Mouse (Mus musculus) adrenal gland, adult 8-10 months (tissue): Measurements from ENCODE around the gene 2310022A10Rik. TPM values are rescaled to one million over a fixed set of nuclear protein-coding genes. Genes with fewer than 3 reads are reported as not detected.

Experiments used
- DNase-seq: peaks from one replicate; pipeline ENCODE4 v3.0.0; 2022
- total RNA-seq, 4 experiments: library from RNA; stranded (reverse); gene quantifications; 2 replicates each; pipeline ENCODE4 v1.2.4; 2022

The 2310022A10Rik gene
- 10 to 100 TPM; 21.6 to 23.8 (median 22.0) TPM for total RNA-seq

DNA sequence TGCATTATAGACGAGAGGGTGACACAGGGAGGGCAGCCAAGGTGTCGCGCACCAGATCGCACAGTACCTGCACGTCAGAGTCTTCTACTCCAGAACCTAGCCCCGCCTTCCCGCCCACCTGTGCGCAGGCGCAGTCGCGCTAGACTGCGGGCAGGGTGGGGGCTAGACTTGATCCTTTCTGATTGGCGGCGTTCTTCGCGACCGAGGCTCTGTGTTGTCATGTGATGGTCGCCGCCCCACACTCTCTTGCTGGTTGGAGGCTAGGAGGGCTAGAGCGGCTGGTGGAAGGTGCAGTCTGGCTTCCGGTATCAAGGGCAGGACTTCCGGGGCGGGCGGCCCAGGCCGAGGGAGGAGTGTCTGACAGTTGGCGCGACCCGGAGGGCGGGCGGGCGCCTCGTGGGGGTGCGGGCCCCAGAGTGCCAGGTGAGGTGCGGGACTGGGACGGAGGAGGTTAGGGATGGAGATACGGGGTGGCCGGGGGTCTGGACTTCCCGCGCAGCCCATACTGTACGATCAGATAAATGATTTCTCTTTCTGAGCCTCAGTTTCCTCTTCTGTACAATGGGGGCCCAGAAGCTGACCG is at the start of gene 2310022A10Rik, which contains the start of gene Pld3:
2310022A10Rik (plus strand) TSS at position 303 of the 583 bp plus-strand sequence.
Pld3 (minus strand) TSS at position 288 of the 583 bp plus-strand sequence.
- DNase-seq = peak; percentile 97

DNA sequence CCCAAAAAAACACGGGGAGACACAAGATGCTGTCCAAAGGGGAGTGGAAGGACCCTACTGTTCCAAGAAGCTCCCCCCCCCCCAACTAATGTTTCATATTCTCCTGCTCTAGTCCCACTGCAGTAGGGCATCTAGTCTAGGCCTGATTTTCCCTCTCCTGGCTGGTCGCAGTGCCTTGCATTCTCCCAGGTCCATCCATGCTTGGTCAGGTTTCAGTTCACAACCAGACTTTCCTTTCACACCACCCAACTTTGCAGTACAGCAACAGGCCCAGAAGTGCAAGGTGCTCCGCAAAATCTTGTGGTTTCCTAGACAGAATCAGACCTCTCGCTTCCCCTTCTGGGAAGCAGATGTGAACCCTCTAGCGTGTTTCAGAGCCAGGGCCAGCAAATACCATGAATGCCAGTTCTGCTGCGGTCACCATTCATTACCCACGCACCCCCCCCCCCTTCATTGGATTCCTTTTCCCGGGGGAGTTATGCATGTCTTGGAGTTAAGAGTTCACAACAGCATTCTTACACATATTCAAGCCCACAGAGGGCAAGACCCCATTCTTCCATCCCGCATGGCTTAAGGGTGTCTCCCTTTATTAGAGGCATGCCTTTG is 46.2 kb upstream of the 2310022A10Rik start:
- no peak for DNase-seq

DNA sequence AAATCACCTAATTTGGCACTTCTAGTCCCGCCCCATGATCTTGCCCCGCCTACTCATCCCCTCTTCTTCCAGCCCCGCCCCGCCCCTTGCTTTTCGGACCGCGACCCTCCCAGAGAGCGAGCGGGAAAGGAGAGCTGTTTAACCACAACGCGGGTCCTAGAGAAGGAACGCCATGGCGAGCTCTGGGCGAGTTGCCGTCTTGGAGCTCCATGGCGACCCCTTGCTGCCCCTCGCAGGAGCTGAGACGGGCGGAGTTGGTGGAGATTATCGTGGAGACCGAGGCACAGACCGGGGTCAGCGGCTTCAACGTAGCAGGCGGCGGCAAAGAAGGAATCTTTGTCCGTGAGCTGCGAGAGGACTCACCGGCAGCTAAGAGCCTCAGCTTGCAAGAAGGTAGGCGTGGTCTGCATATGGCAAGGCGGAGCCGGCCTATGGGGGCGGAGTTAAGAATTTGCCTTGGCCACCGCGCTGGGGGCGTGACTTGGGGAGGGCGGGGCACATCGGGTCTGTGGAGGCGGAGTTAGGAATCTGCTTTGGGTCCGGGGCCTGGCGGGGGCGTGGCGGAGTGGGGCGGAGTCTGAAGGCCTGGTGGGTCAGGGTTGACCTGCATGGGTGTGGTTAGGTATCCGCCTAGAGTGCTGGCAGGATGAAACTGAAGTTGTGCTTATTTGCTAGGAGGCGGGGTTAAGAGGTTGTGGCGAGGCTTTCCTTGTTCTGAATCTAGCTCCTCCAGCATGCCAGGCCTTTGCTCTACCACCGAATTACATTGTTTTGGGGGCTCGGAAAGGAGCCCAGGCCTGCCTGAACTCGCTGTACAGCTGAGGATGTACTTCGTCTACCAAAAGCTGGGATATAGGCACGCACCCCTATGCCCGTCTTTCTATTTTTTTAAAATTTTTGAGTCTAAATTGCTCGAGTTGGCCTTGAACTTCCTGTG is 45.1 kb upstream of the 2310022A10Rik start:
- peak; percentile 98 for DNase-seq

DNA sequence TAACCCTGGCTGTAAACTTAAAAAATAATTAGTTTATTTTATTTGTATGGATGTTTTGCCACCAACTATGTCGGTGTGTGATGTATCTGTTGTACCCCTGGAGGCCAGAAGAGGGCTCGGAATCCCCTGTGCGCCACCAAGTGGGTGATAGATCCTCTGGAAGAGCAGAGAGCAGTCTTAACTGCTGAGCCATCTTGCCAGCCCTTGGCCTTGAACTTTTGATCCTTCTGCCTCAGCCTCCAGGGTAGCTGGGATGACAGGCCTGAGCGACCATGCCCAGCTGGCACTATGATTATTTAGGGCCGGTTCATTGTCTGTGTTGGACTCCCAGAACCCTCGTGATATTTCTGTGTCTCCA is 44.4 kb upstream of the 2310022A10Rik start:
- peak; percentile 73 for DNase-seq

DNA sequence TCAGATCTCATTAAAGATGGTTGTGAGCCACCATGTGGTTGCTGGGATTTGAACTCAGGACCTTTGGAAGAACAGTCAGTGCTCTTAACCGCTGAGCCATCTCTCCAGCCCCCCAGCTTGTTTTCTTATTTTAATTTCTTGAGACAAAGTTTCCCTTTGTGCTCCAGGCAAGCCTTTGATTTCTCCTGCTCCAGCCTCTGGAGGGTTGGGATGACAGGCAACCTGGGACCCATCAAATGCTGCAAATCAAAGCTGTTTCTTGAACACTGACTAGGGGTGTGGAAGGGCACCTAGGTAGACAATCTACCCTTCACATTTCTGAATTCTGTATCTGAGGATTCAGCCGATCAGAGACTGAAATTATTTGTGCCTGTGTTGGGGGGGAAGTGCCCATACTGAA is 42.2 kb upstream of the 2310022A10Rik start:
- no peak for DNase-seq

DNA sequence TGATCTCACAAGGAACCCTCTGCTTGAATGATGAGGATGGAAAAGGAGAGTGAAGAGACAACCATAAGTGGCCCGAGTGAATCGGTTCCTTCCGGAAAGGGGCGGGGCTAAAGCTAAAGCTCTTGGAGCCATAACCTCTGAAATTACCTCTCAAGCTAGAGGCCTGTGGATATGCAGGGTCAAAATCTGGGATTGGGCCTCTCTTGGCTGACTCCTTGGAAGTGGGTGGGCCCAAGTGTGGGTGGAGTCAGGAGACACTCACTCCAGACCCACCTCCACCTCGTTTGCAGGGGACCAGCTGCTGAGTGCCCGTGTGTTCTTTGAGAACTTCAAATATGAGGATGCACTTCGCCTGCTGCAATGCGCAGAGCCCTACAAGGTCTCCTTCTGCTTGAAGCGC is 38.1 kb upstream of the 2310022A10Rik start:
- DNase-seq = no peak

DNA sequence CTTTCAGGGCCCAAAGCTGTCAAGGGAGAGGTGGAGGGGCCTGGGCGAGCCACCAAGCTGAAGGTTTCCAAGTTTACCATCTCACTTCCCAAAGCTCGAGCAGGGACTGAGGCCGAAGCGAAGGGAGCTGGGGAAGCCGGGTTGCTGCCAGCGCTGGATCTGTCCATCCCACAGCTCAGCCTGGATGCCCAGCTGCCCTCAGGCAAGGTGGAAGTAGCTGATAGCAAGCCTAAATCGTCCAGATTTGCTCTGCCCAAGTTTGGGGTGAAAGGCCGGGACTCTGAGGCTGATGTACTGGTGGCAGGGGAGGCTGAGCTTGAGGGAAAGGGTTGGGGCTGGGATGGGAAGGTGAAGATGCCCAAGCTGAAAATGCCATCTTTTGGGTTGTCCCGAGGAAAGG is 34.7 kb upstream of the 2310022A10Rik start:
- no peak for DNase-seq

DNA sequence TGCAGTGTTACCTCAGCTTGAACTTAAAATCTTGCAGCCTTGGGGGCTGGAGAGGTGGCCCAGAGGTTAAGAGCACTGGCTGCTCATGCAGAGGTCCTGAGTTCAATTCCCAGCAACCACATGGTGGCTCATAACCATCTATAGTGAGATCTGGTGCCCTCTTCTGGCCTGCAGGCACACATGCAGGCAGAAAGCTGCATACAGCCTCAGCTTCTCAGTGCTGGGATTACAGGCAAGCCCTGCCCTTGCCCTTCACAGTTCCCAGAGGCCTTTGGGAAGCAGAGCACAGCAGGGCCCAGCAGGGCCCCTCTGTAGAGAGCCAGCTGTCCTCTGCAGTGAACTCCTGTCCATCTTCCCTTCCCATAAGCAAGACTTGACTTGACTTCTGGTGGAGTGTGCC is 32.9 kb upstream of the 2310022A10Rik start:
- no peak for DNase-seq

DNA sequence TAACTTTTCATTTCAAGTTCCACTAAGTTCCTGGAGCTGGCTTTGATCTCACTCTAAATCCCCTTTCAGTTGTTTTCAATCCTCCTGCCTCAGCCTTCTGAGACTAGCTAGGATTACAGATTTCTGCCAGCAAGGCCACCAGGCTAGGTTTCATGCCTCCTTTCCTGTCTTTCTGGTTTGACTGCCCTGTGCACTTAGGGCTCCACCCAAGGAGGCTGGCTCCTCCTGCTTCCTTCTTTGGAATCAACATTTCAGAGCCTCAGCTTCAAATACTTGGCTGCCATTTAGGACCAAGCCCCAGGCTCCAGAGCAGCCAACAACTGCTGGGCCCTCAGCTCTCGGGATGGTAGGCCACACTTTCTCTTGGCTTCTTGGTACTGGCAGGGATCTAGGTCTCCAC is 32.4 kb upstream of the 2310022A10Rik start:
- DNase-seq = no peak

DNA sequence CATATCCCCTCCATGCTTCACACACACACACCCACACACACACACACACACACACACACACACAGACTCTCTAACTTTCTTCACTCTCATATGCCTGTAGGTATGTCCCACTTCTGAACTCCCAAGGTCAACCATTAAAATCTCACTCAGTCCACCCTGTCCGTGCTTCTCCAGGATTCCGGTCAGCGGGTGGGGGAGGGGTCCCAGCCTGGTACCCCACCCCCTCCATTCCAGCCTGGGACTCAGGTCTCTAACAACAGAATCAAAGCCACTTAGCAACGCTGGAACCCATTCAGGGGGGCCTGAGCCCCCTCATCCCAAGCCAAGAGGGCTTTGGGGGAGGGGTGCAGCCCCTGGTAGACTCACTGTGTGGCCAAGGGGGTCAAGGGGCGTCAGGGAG is 30.1 kb upstream of the 2310022A10Rik start, which contains the start of gene Hipk4:
Hipk4 (plus strand) TSS at position 301 of the 400 bp plus-strand sequence.
- DNase-seq = no peak

DNA sequence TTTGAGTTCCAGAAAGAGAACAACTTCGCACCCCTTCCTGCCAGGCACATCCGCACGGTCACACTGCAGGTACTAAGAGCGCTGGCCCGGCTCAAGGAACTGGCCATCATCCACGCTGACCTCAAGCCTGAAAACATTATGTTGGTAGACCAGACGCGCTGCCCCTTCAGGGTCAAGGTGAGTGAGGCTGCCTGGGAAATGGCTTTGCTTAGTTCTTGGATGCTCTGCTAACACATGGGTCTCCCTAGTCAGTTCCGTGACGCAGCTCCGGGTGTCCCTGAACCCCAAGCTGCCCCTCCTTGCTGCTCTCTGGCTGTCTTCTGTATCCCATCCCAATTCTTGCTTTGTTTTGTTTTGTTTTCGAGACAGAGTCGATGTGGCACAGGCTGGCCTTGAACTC is 29.2 kb upstream of the 2310022A10Rik start:
- no peak for DNase-seq

DNA sequence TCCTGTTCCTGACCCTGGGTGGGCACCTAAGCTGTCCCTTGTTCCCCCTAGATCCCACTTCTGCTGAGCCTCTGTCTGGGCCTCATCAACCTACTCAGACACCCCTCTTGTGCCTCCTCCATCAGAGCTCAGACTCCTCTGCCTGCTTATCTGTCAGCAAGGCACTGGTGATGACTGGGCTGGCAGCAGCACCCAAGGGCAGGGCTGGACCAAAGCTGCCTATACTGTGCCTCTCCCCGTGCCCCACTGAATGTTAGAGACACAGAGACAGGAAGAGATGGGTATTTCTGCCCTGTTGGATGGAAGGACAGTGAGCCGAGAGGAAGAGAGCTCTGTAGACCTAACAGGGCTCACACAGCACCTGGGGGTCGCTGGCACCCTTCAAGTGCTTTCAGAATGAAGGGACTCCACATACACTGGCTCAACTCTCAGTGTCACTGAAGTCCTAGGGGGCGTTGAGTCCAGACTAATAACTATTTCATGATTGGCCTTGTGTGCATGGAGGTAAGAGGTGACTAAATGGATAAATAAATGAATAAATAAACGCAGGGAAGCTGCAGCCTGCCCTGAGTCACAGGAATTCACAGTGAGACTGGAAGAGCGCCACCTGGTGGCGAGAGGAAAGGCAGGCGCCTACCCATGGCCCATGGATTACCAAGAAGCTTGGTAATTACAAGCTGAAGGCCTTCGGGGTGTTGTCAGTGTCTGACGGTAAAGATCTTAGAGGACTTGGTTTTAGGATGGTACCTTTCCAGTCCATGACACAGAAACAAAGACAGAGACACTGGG is 26.8 kb upstream of the 2310022A10Rik start:
- peak; percentile 58 for DNase-seq

DNA sequence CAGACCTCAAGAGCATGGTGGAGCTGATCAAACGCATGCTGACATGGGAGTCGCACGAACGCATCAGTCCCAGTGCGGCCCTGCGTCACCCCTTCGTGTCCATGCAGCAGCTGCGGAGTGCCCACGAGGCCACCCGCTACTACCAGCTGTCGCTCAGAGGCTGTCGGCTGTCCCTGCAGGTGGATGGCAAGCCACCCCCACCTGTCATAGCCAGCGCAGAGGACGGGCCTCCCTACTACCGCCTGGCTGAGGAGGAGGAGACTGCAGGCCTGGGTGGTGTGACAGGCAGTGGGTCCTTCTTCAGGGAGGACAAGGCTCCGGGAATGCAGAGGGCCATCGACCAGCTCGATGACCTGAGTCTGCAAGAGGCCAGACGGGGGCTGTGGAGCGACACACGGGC is 24.0 kb upstream of the 2310022A10Rik start:
- no peak for DNase-seq

DNA sequence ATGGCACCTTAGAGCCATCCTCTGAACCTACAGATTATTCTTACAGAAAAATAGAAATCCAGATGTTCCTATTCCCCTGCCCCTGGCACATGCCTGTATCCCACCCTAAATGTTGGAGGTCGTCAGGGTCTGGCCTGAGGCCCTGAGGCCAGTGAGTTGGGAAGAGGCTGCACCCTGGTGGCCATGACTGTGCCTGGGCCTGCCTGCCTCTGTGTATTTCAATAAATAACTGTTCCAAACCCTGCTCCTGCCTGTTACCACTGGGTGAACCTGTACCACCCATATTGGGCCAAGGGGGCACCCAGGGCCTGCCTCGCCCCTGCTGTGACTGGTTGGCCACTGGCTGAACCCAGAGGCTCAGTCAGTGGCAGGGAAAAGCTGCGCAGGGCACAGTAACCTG is 22.1 kb upstream of the 2310022A10Rik start:
- no peak for DNase-seq

DNA sequence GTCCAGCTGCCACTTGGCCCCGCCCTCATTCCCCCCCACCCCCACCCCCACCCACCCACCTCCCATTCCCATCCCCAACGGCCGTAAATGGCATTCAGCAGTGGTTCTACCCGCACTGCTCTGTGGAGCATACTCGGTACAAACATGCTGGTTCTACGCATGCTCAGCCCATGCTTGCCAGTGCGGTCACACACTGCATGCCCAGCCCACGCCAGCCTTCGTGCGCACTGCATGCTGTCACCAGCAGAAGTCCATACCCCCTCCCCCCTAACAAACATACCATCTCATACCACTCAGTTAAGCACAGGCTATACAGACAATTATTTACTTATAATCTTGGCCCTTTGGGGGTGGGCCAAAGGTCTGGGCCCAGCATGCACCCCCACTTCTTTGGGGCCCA is 21.3 kb upstream of the 2310022A10Rik start:
- no peak for DNase-seq

DNA sequence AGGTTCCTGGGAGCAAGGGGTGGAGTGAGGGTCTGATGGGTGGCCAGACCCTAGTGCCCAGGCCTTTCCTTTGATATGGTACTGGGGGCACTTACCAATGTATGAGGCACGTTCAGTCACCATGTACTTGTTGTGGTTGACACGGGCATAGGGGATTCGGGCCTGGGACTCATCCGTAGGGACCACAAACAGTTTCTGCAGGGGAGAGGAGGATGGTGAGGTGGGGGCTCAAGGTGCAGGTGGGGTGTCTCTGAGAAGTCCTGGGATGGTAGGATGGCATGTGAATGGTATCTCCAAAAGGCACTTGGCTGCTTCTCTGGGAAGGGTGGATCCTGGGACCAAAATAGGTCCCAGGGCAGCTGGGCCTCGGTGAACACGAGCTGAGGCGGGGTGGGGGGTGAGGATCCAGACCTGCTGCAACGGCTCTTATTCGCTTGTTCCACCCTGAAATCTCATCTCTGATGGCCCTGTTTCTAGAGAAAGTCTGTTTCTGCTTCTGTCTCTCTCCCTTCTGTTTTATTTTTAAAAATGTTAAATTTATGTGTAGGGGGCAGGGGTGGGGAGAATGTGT is 20.5 kb upstream of the 2310022A10Rik start:
- DNase-seq = no peak

DNA sequence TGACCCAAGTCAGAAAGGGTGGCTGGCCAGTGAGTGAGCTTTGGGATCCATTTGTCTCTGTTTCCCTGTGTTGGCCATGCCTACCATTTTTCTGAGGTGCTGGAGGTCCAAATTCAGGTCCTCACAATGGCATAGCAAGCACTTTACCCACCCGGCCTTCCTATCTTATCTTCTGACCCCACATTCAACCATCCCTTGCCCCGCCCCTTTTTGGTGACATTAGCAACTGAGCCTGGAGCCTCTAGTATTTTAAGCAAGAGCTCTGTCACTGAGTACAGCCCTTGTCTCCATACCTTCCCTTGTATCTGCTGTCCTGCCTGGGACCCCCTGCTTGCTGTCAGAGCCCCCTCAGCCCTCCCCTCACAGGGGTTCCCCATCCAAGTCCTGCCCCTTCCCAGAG is 17.6 kb upstream of the 2310022A10Rik start:
- no peak for DNase-seq

DNA sequence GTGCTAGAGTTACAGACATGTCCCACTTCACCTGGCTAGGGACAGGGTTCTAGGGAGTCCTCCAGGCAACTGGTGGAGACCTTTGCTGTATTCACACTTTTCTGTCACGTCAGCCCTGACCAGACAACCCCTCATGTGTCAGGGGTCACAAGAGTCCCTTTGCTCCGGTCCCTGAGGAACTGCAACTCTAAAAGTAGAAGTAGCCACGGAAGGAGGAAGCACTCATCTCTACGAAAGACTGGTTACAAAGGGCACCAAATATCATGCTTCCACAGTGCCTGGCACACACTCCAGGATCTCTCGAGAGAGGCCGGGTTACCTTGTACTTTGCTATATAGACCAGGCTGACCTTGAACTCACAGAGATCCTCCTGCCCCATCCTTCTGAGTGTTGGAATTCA is 16.4 kb upstream of the 2310022A10Rik start:
- DNase-seq = no peak

DNA sequence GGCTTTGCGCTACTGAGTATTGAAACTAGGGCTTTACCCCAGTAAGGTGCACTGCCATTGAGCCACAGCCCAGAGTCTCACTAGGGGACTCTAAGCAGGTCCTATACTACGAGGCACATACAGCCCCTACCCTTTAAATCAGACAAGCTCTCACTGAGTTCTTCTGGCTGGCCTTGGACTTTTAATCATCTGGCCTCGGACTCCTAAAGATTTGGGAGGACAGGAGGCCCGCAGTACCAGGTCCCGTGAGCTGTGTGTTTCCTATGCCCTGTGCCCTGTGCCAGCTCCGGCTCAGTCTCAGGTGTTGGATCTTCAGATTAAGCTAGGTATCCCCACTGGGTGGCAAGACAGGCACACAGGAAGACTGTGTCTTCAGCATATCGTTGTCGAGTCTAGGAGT is 15.0 kb upstream of the 2310022A10Rik start:
- no peak for DNase-seq

DNA sequence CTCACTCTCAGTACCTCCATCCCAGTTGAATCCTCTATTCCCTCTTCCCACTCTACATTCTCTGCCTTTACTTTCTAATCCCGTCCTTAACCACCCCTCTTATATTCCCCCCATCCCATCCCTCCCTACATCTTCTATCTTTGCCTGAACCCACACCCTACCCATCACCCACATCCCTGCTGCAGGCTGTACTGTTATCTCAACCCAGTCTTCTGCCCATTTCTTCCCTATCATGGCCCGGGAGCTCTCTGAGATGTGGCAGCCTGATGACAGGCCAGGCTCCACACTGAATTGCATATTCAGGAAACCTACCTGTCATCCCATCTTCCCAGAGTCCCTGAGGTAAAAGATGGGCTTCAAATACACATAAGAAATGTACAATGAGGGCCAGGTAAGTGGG is 14.2 kb upstream of the 2310022A10Rik start:
- no peak for DNase-seq

DNA sequence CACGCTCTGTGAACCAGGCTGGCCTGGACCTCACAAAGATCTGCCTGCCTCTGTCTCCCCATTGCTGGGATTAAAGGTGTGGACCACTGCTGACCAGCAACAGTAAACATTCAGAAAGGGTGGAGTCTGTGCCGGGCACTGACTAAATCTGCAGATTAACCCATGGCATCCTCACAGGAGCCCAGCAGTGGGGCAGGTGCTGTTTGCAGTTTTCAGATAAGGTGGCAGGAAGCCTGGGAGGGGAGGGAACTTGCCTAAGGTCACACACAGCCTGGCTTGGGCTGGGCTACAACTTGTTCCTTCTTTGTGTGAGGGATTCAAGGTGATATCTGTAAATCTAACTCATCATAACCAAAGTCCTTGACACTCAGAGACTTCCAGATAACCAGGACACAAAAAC is 12.5 kb upstream of the 2310022A10Rik start:
- DNase-seq = no peak

DNA sequence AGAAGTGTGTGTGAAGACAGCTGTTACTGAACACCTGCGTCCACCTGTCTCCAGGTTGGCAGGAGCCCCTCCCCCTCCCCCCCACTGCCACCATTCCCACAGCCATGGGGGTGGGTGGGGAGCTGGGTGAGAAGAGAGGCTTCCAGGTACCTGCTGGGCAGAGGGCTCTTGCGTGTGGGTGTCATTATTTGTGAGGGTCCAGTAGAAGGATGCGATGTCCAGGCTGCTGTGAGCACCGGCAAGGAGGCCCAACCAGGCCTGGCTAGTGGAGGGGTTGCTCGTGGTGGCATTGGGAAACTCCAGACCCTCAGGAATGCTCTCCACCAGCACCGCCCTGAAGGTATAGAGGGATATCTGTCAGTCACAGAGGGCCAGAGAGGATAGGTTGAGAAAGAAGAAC is 12.1 kb upstream of the 2310022A10Rik start:
- no peak for DNase-seq
